Mouse (Mus musculus): ENCODE data around the gene Usp15.

Usp15 gene

DNA sequence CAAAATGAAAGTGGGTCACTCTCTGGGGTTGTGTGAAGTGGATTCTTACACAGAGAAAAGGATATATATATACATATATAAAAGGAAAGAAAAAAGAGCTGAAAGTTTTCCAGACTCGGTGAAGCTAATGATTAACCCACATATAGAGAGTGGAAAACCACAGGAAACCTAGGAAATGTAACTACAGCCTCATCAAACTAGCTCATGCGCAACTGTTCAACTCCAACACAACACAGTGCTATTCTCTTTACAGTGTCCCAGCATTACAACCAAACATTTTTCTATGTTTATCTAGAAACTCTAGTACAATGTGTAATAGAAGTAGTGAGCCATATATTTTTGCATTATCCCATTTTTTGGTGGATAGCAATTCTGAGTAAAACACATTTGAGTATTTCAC is 96.2 kb downstream of the Usp15 start:
- no peak for DNase-seq

- DNase-seq: no peak
Observed at GRCm38 (mm10) chr10:123094504-123094903, 102.3 kb downstream of the Usp15 start.

- DNase-seq: no peak
Observed at GRCm38 (mm10) chr10:123092577-123092976, 104.2 kb downstream of the Usp15 start.

DNA sequence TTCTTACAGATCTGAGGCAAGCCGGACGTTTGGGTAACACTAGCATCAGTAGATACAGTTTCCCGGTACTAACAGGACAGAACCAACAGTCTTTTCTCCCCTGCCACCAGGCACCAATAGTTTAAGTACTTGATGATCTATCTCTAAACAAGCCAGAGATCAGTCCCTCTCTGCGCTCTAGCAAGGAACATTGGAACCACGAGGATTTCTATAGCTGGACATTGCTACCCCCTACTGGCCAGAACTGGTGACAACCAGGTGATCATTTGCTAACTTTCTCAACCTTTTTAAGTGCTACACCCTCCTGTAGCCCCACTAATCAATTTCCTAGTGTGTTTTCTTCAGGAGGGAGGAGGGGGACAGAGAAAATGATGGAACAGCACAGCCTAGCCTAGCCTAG is 105.1 kb downstream of the Usp15 start:
- peak; percentile 24 to 45 for DNase-seq

DNA sequence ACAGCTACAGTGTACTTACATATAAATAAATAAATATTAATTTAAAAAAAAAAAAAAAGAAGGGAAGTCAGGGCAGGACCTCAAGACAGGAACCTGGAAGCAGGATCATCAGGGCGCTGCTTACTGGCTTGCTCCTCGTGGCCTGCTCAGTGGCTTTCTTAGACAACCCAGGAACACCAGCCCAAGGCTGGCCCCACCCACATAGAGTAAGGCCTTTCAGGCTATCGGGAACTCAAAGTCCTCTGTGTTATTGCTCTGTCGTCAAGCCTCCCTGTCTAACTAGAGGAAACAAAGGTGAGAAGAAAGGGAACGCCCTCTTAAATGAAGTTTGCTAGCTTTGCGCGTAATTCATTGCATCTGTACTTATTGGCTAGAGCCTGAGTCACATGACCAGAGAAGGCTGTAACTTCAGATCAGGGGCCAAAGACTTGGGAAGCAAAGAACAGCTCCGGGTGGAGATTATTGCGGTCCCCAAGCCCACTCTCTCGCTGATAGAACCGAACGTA is 107.3 kb downstream of the Usp15 start:
- DNase-seq: no peak

DNA sequence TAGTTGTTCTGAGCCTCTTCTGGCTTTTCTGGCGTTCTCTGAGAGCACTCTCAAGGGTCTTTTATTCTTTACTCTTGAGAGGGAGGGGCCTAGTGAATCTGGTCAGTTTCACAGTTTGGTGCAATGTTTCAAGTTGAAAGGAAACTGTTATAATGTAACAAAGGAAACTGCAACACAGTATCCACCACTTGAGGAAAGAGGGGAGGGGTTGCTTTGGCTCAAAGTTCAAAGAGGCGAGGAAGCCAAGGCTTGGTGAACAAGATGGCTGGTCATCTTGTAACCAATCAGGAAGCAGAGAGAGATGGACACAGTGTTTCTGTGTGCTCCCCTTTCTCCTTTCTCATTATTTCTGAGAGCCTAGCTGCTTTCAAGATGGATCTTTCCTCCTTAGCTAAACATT is 109.9 kb downstream of the Usp15 start:
- no peak for DNase-seq

DNA sequence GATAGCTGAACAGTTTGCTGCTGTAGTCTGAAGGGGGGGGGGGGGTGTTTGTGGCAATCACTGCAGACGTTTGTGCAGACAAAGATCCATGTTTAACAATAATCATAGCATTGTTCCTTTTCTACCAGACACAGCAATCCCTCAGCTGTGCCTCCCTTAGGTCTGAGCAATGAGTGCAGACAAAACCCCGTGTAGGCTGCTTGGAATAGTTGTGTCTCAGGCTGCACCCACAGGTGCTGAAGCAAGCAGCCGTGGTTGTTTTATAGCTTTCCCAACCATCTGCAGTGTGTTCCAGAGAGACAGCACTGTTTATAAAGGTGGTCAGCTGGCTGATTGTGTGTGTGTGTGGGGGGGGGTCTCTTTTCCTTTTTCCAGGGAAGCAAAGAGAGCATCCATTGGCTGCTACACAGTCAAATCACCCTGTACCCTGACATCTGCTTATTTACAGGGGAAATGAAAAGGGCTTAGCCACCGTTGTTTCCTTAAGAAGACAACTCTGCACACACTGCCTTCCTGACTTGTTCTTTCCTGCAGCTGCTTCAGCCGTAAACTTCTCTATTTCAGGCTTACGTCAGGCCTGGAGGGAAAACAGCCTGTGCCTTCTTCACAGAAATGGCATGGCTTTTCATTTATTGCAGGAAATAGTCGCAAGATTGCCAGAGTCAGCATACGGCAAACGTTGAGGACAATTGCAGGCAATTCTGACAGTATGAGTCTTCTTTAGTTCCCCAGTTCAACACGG is 111.7 kb downstream of the Usp15 start:
- DNase-seq: no peak

DNA sequence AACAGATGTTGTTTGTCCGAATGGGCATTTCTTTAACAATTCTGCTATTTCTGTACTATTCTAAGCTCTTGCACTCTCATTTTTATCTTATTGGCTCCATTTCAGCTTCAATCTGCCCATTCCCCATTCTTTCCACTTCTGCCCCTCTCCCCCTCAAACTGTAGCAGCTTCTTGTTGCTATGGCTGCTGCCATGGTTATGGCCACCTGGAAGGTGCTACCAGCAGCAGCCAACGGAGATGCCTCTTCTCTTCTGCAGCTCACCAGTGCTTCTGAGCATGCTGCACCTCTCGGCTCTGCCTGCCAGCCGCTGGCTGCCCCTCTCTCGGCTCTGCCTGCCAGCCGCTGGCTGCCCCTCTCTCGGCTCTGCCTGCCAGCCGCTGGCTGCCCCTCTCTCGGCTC is 112.5 kb downstream of the Usp15 start:
- DNase-seq: no peak

- peak; percentile 95 to 97 for DNase-seq
Observed at GRCm38 (mm10) chr10:123076245-123077023, 120.4 kb downstream of the Usp15 start, which contains the start of gene Mon2. Mon2 (minus strand) TSS chr10:123076505.

- DNase-seq: peak in 1 of 2 experiments; percentile 46
Observed at GRCm38 (mm10) chr10:123075751-123076242, 121.0 kb downstream of the Usp15 start.

DNA sequence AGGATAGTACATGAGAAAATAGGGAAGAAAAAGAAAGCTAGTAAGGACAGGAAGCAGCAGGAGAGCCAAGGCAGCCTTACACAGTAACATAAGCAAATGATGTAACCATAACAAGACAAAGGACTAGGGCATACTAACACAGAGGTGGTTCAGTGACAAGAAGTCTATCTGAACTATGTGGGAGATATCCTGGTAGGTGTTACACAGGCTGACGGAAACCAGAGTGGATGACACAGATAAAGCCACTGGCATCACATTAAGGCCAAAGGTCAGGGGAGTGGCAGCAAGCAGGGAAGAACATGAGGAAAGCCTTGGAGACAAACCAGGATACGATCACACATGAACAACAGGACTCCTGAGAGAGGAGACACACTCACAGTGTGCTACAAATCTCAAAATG is 124.8 kb downstream of the Usp15 start:
- DNase-seq: no peak

GRCm38 (mm10) chr10:123063021-123063420 is 133.8 kb downstream of the Usp15 start:
- no peak for DNase-seq

- no peak for DNase-seq
Observed at GRCm38 (mm10) chr10:123060831-123061230, 136.0 kb downstream of the Usp15 start.

- DNase-seq: no peak
Observed at GRCm38 (mm10) chr10:123057082-123057481, 139.7 kb downstream of the Usp15 start.

DNA sequence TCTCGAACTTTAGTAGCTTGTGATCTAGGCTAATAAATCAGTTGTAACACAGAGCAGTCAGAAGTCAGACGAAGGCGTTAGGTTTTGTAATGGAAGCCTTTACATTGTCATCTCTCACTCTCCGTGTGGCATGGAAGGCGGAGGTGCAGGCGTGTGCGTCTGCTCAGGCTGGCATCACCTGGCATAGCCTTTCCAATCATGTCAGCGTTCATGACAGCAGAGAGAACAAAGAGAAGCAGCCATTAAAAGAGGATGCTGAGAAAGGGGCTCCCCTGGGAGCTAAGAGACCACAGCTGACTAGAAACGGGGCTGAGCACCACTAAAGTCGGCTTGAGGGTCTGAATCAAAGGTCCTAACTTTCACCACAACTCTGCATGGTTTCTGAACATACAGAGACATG is 140.3 kb downstream of the Usp15 start:
- no peak for DNase-seq

DNA sequence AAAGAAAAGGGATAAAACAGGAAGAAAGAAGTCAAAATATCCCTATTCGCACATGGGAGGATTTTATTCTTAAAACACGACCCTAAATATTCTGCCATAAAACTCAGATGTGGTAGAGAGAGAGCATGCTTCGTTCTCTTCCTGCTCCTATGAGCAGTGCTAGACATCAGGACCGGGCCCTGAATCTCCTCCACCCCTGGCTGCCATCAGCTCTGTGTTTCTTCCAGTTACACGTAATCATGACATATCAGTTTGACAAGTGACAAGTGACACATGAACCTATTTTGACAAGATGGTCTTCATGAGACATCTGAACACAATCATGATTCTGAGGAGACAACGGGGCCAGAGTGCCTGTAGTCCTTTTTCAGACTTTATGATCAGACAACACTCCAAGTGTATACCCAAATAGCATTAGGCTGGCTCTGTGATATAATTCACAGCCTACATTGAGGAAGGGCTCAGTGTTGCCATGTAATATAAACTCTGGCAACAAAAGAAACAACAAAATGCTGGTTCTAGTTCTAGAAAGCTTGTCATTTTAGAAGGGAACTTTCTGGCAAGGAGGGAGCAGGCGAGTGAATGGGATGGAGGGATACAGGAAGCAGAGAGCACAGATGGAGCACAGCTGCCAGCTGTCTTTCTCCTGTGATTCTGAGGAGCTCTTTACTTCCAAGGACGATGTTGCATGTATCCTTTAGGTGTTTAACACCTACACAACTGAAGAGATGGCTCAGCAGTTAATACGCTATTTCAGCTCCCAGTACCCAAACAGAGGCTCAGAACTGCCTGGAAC is 141.4 kb downstream of the Usp15 start:
- no peak for DNase-seq

All from thymus, postnatal 36 days (tissue).